Mouse (Mus musculus) thymus, postnatal 4 days (tissue): Measurements from ENCODE around the gene Ddost.
A peak's percentile ranks its signal among the peaks of the same experiment; 100 is the strongest.

Experiments
- DNase-seq: peaks from one replicate; pipeline ENCODE4 v3.0.0; 2021

Ddost gene

DNA sequence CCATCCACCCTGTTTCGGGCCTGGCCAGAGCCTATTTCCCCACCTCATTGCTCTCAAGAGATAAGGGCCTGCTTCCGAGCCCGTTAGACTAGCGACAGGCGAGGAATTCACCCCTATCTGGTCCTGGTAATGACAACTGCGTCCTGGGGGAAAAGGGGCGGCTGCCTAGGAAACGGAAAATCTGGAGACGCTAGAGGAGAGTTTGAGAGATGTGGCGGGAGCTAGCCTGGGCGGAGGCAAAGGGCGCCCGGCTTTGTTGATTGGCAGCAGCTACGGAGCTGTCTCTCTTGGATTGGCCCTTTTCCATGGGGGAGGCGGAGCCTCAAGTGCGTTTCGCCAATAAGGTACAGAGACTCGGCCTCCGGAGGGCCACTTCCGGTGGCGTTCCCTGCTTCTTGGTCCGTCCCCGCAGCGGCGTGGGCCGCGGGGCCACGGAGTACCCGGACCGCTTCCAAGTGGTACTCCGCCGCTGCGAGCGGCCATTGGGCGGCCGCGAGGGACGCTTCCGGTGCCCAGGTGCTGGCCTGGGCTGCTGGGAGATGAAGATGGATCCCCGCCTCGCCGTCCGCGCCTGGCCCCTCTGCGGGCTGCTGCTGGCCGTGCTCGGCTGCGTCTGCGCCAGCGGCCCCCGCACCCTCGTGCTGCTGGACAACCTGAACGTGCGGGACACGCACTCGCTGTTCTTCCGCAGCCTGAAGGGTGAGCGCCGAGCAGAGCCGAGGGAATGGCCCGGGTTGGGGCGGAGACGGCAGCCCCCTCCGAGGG, at the start of gene Ddost:
Ddost (plus strand) TSS at position 391 of the 765 bp plus-strand sequence.
- peak; percentile 93 for DNase-seq

- peak; percentile 66 for DNase-seq
Measured at GRCm38 (mm10) chr4:138257116-138257687, 47.3 kb upstream of the Ddost start.

DNA sequence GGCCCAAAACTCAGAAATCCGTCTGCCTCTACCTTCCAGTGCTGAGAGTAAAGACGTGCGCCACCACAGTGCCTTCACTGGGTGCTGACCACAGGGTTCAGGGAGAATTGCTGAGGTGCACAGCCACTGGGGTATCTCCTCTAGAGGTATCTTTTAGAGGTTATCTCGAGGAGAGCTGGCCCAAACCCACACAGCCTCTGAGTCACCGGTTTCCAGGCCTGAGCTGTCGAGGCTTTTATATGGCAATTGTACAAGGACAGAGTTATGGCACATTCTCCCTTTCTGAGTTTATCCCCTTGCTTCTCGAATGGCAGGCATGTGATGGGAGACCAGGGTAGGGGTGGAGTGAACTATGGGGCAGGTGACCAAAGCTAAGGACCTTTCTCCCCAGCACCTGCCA, 45.9 kb upstream of the Ddost start:
- no peak for DNase-seq

DNA sequence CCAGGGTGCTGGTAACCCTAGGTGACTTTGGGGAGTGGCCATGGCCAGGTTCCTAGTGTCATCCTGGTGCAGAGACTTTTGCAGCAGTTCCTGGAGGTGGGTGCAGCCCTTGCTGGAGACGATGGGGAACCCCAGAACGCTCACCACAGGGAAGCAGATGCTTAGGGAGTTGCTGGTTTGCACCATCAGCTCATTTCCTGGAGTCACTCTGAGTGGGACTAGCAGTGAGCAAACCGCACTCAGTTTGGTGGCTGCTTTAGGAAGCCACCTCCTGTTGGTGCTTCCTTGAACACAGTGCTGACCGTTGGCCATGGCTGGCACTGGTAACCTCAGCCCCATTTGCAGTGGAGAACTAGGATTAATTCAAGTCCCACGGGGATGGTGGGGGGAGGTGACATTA, 45.0 kb upstream of the Ddost start:
- no peak for DNase-seq

- DNase-seq: peak; percentile 91
Measured at GRCm38 (mm10) chr4:138261843-138262681, 42.5 kb upstream of the Ddost start.

- no peak for DNase-seq
Measured at GRCm38 (mm10) chr4:138267869-138268268, 36.7 kb upstream of the Ddost start.

- no peak for DNase-seq
Measured at GRCm38 (mm10) chr4:138272011-138272997, 32.2 kb upstream of the Ddost start.

GRCm38 (mm10) chr4:138278346-138278745, 26.2 kb upstream of the Ddost start:
- DNase-seq: no peak

DNA sequence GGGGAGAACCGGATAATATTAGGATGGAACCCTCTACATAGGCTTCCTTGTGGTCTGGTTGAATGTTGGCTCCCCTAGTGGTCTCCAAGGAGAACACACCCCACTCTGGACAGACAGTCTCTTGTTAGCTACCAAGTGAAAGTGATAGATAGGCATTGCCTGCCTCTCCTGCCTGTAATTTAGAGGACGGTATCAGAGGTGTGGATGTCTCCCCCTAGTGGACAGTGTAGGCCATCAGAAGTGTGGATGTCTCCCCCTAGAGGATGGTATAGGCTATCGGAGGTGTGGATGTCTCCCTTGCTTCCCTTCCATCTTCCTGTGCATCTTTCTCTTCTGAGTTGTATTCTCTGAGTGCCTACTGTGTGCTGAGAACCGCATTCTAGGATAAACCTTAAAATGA, 21.7 kb upstream of the Ddost start:
- peak; percentile 73 for DNase-seq

- peak; percentile 52 for DNase-seq
Measured at GRCm38 (mm10) chr4:138286411-138286810, 18.1 kb upstream of the Ddost start.

DNA sequence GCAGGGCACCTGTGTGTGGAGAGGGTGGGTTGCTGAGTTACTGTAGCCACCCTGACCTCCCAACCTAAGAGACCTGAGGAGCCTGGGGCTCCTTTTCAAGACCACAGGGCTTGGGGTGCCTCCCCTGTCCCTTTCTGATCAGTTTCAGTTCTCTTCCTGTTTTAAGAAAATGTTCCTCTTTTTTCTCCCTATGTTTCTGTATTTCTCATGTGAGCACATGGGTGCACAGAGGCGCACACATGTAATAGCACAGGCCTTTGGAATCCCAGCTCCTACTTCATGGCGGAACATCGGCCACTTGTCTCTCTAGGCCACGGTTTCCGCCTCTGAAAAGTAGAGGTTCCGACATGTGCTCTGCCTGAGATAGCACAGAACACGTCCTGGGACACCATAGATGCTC, 15.8 kb upstream of the Ddost start:
- no peak for DNase-seq

GRCm38 (mm10) chr4:138292028-138292427, 12.5 kb upstream of the Ddost start:
- DNase-seq: no peak

DNA sequence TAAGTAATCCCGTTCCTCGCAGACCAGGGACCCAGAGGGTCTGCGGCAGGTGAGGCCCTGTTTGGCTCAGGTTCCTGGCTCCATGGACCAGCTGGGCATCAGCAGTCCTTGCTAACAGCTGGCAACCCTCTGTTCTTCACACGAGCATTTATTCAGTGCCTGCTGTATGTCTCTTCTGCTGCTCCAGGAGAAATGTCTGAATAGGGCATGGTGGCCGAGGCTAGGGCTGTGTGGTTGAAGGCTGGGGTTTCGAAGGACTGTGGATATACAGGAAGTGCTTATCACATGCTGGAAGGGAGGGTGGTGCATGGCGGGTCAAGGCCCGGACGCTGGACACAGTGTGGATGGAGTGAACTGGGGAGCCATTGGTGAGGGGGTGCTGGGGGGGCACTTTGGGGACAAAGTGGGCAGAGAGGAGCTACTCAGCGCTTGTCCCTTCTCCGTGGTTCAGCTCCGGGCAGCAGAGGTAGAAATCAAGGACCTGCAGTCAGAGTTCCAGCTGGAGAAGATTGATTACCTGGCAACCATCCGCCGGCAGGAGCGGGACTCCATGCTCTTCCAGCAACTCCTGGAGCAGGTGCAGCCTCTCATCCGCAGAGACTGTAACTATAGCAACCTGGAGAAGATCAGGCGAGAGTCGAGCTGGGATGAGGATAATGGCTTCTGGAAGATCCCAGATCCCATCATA, 11.1 kb upstream of the Ddost start:
- DNase-seq: no peak

GRCm38 (mm10) chr4:138293949-138294550, 10.5 kb upstream of the Ddost start:
- DNase-seq: no peak

DNA sequence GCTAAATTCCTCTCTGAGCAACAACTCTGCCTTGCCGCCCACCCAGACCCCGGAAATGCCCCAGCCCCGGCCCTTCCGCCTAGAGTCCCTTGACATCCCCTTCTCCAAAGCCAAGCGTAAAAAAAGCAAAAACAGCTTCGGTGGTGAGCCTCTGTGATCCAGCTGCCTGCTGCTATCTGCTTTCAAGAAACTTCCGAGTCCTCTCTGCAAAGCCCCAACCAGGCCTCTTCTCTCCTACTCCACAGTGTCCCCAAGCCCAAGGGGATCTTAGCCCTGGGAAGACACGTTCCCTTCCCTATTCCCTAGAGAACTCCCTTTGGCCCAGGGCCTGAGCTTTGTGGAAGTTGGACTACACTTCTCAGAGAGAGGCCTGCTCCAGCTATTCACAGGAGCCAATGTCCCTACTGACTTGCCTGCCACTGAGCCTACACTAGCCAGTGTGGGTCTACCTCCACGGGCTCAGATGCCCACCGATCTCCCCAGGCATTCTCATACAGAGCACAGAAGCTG, 3.2 kb upstream of the Ddost start:
- no peak for DNase-seq

- DNase-seq: no peak
Measured at GRCm38 (mm10) chr4:138303011-138303410, 1.5 kb upstream of the Ddost start.

GRCm38 (mm10) chr4:138303742-138304141, 788 bp upstream of the Ddost start:
- no peak for DNase-seq

DNA sequence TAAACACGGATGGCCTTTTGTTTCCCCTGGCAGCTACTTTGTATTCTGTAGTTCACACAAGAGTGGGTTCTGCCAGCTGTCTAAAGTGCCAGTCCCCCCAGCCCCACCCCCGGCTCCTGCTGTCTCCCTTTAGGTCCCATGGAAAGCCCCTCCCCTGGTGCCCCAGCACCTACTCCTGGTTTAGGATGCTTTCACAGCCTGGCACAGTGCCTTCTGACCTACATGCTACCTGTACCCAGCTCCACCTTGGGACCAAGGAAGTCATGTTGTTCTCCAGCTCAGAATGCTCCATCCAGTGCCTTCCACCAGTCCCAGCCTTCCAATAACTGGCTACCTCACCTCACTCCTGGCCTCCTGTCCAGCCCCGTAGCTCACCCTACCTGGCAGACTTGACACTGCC, 2.5 kb downstream of the Ddost start:
- DNase-seq: no peak

GRCm38 (mm10) chr4:138307739-138308138, 3.2 kb downstream of the Ddost start:
- no peak for DNase-seq

DNA sequence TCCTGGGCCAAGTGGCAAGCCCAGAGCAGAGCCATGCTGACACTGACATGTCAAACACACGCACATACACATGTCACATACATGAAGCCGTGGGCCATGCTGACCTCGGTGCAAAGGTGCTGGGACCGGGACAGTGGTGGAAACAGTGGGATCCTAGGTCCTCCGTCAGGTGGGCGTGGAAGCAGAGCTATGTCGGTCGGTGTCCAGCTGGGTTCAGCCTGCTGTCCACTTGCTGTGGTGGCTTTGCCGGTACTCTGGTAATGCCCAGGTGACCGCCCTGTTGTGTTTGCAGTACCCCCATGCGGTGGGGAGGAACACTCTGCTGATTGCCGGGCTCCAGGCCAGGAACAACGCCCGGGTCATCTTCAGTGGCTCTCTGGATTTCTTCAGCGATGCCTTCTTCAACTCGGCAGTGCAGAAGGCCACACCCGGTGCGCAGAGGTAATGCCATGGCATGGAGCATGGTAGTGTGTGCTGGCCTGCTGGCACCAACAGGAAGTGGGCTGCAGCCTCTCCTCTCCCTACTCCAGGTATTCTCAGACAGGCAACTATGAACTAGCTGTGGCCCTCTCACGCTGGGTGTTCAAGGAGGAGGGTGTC, 5.9 kb downstream of the Ddost start:
- no peak for DNase-seq

- peak; percentile 77 for DNase-seq
Measured at GRCm38 (mm10) chr4:138311595-138311994, 7.1 kb downstream of the Ddost start.
